Mouse (Mus musculus) gastrocnemius, postnatal 14 days (tissue): ENCODE measurements around the gene Slc25a13. TPM values are rescaled to one million over a fixed set of nuclear protein-coding genes. Genes with fewer than 3 reads are reported as not detected.

Experiments
- DNase-seq: peaks from one replicate; pipeline ENCODE4 v3.0.0; 2021; ENCODE audit warnings: mixed read lengths
- intact Hi-C: fragments of 180-260 bp; cut with DNase I; formaldehyde crosslinking; loops from one replicate; pipeline ENCODE4 v1.15.1; 2025; ENCODE audit warnings: low total_unique reads
- total RNA-seq, 2 experiments: library from RNA; stranded (reverse); gene quantifications; 2 replicates each; pipeline ENCODE4 v1.2.3; 2021

Slc25a13 gene
- total RNA-seq, 2 experiments from 2014 or later = 0.64 to 0.86 TPM

DNA sequence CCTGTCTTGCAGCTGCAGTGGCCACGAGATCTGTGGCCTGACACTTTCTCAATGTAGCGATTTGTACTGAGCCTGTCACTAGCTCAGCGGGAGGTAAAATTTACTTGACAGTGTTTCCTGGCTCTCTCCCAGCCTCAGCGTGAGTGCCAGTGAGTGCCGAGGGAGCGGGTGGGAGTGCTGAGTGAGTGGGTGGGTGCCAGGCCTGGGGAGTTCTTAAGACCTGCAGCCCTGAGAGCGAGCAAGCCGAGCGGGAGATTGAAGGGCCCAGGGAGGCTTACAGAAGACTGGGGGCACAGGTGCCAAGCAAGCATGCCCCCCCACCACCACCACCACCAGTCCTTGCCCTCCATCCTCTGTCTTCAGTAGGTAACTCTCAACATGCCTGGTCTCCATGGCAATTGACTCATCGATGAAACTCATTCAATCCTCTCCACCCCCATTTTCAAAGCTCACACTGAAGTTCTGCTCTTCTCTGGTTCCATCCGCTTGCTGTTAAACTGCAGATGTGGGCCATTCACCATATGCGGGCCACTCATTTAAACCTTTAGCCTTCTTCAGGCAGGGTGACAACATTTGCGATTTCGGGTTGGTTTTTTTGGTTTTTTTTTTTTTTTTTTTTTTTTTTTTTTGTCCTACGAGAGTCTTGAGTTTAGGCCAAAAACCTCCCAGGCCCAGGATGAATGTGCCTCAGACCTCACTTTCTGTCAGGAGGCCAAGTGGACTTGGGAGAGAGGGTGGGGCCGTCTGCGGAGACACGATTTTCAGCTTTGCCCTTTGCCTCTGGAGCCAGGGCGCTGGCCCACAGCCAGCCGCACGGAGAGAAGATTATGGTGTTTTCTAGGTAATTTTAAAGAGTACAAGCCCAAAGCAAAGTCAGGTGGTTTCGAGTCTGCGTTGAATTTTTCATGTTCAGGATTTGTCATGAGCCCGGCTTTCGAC is 224.9 kb downstream of the Slc25a13 start:
- intact Hi-C loops = no loop called here
- DNase-seq = peak; percentile 27

DNA sequence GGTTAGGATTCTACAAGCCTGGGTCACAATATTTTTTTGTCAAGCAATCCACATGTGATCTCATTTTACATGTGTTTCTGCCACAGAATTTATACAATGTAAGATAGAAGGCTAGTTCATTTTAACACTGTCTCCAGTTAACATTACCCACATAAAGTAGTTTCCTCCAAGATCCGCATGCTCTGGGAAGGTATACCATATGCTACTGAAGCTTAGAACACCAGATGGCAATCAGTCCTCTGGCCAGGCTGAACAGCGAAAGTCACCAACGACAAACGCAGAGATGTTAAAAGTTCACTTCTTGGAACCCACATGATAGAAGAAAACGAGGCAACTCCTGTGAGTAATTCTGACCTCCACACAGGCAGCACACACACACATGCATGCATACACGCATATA is 225.7 kb downstream of the Slc25a13 start:
- DNase-seq = no peak
- intact Hi-C loops = no loop called here
